Mouse (Mus musculus) heart, embryonic 10.5 days (tissue): ENCODE results near the gene Slc43a3. TPM values are rescaled to one million over a fixed set of nuclear protein-coding genes. Genes with fewer than 3 reads are reported as not detected.

Experiments used
- DNase-seq: peaks from one replicate; pipeline ENCODE4 v3.0.0-alpha.2; 2017; ENCODE audit warnings: low spot score
- H3K27ac ChIP-seq: fragments of 300-500 bp; sonication (generic); 2 replicates; pipeline ENCODE4 v1.5.1; 2016; ENCODE audit warnings: mild to moderate bottlenecking
- H3K27me3 ChIP-seq: fragments of 300-500 bp; sonication (generic); 2 replicates; pipeline ENCODE4 v1.6.1; 2016; ENCODE audit warnings: mild to moderate bottlenecking; ENCODE audit not compliant: poor library complexity, insufficient read depth, severe bottlenecking
- H3K36me3 ChIP-seq: fragments of 300-500 bp; sonication (generic); 2 replicates; pipeline ENCODE4 v1.6.1; 2016; ENCODE audit warnings: mild to moderate bottlenecking, moderate library complexity
- H3K4me1 ChIP-seq: fragments of 300-500 bp; sonication (generic); 2 replicates; pipeline ENCODE4 v1.6.1; 2016; ENCODE audit warnings: mild to moderate bottlenecking
- H3K4me3 ChIP-seq: fragments of 300-500 bp; sonication (generic); 2 replicates; pipeline ENCODE4 v1.5.1; 2016; ENCODE audit warnings: mild to moderate bottlenecking, moderate library complexity
- H3K9me3 ChIP-seq: fragments of 300-500 bp; sonication (generic); 2 replicates; pipeline ENCODE4 v1.6.1; 2016; ENCODE audit warnings: mild to moderate bottlenecking, moderate library complexity
- WGBS: fragments of 180-500 bp; shearing (Covaris S2); methylation state at CpG from one replicate; pipeline ENCODE4 v1.1.7; 2016; 5-methylcytosine and 5-hydroxymethylcytosine counted together
- microRNA-seq: library from miRNA; unstranded; fragments of <30 nt; microRNA quantifications from one replicate; pipeline ENCODE4, GENCODE M21; 2017
- polyA plus RNA-seq: library from polyadenylated mRNA; unstranded; fragments of >200 nt; fragmentation: Nextera tagmentation; extraction: Ambion mirVana; gene quantifications from 2 replicates; pipeline ENCODE4 v1.2.1, GENCODE M21; 2016

Slc43a3 gene
- polyA plus RNA-seq, 1 experiment from 2014 or later: 50.9 TPM

DNA sequence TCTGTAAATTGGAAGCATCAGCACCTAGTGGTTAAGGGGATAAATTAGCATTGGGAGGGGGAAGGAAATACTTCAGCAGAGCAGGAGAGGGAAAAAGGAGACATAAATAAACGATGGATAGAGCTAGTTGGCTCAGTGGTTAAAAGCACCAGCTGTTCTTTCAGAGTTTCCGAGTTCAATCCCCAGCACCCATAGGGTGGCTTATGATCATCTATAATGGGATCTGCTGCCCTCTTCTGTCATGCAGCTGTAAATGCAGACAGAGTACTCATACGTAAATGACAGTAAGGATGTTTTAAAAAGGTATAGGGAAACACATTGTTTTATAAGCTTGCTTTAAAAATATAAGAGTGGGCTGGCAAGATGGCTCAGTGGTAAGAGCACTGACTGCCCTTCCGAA lies 71.3 kb downstream of the Slc43a3 start:
- H3K27ac ChIP-seq: no peak overlapping the region
- no peaks in the 10 kb centered on the region for H3K27me3 ChIP-seq
- H3K4me1 ChIP-seq: peaks cover 52% of the 10 kb centered on the region
- no peaks in the 10 kb centered on the region for H3K9me3 ChIP-seq
- H3K36me3 ChIP-seq: no peaks in the 10 kb centered on the region
- no peak overlapping the region for H3K4me3 ChIP-seq
- 25% methylated on average over 4 of the region's 4 CpGs for WGBS
- no peak for DNase-seq

Small RNA genes lying within 50 kb of the gene (microRNA-seq; reads per million reads assigned to microRNA genes)
- not detected for gene Gm24332

Other genes starting within 250 kb of the Slc43a3 start
- 33.3 and 33.4 TPM in 2 replicates for gene Zdhhc5, start 221.4 kb upstream of the Slc43a3 start, polyA plus RNA-seq
- gene Clp1, start 209.2 kb upstream of the Slc43a3 start, polyA plus RNA-seq: 30.0 and 42.1 TPM in 2 replicates
- 6.4 and 6.8 TPM in 2 replicates for gene Ypel4, start 202.5 kb upstream of the Slc43a3 start, polyA plus RNA-seq
- 6.9 and 7.3 TPM in 2 replicates for gene Gm19426, start 192.9 kb upstream of the Slc43a3 start, polyA plus RNA-seq
- gene Serping1, start 161.1 kb upstream of the Slc43a3 start, polyA plus RNA-seq: 22.0 and 28.5 TPM in 2 replicates
- 51.3 and 65.3 TPM in 2 replicates for gene Ube2l6, start 137.8 kb upstream of the Slc43a3 start, polyA plus RNA-seq
- 0.18 and 0.19 TPM in 2 replicates for gene Smtnl1, start 113.9 kb upstream of the Slc43a3 start, polyA plus RNA-seq
- gene Timm10, start 109.6 kb upstream of the Slc43a3 start, polyA plus RNA-seq: 82.9 and 92.9 TPM in 2 replicates
- gene Slc43a1, start 97.7 kb upstream of the Slc43a3 start, polyA plus RNA-seq: 38.9 and 41.0 TPM in 2 replicates
- 0.33 and 0.88 TPM in 2 replicates for gene Rtn4rl2, start 49.9 kb upstream of the Slc43a3 start, polyA plus RNA-seq
- 0.64 TPM in 1 of 2 replicates, not detected in the other for gene Prg2, start 43.9 kb downstream of the Slc43a3 start, polyA plus RNA-seq
- 0.31 TPM in 1 of 2 replicates, not detected in the other for gene Prg3, start 51.6 kb downstream of the Slc43a3 start, polyA plus RNA-seq
- gene Ssrp1, start 100.7 kb downstream of the Slc43a3 start, polyA plus RNA-seq: 223 and 273 TPM in 2 replicates
- 1.1 and 1.6 TPM in 2 replicates for gene P2rx3, start 100.9 kb downstream of the Slc43a3 start, polyA plus RNA-seq
- 24.7 and 25.9 TPM in 2 replicates for gene Tnks1bp1, start 111.4 kb downstream of the Slc43a3 start, polyA plus RNA-seq
- 7.0 and 23.8 TPM in 2 replicates for gene Aplnr, start 199.6 kb downstream of the Slc43a3 start, polyA plus RNA-seq